Mouse (Mus musculus) retina, postnatal 1 day (tissue): ENCODE data around the gene Gm12169.
"Not testable (repeated sequence)": the region's sequence is repeated elsewhere in the genome, so short reads cannot be mapped to it uniquely, and the experiment has no call there.

Experiments
- DNase-seq: peaks from one replicate; pipeline ENCODE4 v3.0.0-alpha.2; 2012

The Gm12169 gene

DNA sequence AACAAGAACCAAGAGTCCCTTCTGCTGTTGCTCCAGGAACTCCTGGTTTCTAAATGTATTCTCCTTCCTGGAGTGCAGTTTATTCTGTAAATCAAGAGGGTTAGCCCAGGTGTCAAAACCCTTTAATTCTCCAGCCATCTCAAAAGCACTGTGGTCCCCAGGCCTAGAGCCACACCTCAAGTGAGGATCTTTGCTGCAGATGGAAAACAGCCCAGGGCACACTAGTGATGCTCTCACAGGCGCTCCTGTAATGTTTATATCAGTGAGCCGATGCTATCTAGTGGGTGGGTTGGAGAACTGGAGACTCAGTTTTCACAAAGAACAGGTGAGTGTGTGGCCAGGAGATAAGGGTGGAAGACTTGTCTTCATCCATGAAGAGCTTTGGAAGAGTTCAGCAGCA lies at the start of gene Gm12169:
TSS of gene Gm12169 (plus strand) at position 301 of the 400 bp plus-strand sequence.
- no peak for DNase-seq

DNA sequence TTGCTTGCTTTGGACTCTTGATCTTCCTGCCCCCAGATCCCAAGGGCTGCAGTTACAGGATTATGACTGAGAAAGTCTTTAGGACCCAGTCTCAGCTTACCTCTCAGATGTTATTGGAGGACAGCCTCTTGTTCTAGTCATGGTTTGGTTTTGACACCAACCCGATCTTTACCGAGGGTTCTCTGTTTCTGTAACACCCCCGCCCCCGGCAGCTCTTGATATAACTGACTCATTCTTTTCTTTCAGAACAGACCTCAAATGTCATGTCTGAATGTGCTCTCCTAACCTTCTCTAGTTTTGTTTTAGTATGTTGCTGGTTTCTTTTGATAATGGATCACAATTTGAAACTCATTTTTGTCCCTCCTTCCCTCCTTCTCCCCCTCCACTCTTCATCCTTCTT lies 49.8 kb upstream of the Gm12169 start:
- DNase-seq: no peak

DNA sequence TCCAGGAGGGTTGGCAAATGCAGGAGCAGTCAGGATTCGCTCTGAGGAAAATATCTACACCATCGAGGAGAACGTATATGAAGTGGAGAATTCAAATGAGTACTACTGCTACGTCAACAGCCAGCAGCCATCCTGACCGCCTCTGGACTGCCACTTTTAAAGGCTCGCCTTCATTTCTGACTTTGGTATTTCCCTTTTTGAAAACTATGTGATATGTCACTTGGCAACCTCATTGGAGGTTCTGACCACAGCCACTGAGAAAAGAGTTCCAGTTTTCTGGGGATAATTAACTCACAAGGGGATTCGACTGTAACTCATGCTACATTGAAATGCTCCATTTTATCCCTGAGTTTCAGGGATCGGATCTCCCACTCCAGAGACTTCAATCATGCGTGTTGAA lies 44.7 kb upstream of the Gm12169 start:
- no peak for DNase-seq

DNA sequence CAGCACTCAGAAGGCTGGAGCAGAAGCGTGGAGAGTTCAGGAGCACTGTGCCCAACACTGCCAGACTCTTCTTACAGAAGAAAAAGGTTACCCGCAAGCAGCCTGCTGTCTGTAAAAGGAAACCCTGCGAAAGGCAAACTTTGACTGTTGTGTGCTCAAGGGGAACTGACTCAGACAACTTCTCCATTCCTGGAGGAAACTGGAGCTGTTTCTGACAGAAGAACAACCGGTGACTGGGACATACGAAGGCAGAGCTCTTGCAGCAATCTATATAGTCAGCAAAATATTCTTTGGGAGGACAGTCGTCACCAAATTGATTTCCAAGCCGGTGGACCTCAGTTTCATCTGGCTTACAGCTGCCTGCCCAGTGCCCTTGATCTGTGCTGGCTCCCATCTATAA lies 43.5 kb upstream of the Gm12169 start:
- no peak for DNase-seq

DNA sequence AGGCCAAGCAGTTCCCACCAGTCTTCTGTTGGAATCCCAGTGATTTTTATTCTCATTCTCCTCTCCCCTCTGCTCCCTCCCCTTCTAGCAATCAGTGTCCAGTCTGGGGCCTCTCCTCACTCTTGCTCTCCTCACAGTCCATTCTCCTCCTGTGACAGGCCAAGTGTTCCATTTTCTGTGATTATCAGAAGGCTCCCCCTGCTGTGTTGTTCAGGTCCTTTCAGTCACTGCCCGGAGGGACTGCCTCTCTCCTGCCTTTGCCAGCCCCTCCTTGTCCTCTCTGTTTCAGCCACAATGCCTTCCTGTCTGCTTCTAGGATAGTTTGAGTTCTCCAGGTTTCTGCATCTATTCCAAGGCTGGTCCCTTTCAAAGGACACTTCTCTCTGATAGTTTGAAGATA lies 35.8 kb upstream of the Gm12169 start:
- DNase-seq: peak; percentile 7

DNA sequence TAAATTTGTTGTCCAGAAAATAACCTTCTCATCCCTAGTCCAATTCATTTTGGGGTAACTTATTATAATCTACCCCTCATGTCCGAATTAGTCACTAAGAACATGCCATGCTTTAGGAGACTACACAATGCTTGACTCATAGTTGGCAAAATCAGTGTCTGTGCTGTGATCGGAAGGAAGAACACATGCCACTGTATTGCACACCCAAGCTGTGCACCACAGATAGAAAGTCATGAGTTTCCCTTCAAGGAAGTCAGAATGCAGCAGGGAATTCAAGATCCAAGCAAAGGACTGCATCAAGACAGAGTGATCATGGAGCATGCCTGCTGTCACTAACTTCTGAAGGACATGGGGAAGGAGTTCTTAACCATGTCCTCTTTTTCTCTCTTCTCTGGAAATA lies 35.4 kb upstream of the Gm12169 start:
- DNase-seq: no peak

DNA sequence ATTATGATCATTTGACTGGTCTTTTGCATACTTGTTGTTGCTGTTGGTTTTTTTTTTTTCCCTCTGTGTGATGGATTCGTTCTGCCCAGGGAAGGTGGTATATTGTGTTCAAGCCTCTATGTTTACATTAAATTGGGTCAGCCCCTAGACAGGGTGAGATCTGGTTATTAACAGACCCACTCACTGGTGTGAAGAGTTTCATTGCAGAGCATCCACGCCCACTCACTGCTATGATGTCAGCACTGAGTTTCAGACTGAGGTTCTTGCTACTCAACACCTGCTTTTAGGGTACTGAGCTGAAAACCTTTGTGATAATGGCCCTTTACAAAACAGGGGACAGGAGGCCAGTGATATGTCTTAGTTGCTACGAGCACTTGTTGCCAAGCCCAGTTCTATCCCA lies 16.9 kb upstream of the Gm12169 start:
- DNase-seq: no peak

DNA sequence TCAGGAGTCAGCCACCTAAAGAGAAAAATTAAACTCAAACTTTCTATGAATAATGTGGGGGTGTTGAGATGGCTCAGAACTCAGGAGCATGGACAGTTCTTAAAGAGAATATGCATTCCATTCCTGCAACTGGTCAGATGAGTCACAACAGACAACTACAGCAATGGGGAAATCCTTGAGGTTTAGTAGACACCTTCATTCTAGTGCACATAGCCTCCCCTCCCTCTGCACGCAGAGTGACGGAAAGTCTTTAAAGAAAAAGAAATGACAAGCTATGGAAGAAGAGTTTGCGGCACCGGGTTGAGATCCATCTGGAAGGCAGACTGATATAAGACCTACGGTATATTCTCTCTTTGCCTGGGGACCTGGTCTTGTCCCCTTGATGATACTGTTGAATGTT lies 14.1 kb upstream of the Gm12169 start:
- DNase-seq: no peak

DNA sequence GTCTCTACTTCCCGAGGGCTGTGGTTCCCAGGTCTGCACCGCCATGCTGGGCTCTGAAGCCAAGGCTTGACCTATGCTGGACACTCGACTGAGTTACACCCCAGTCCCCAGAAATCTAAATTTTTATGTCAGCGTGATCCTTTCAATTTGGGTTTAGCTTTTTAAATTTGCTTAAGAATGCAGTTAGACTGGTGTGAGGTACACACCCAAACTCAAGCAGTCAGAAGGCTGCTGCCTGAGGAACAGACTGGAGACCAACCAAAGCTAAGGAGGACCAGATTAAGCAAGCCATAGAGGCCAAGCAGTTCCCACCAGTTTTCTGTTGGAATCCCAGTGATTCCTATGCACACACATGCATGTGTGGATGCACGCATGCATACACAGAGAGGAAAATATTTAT lies 2.7 kb upstream of the Gm12169 start:
- DNase-seq: not testable (repeated sequence)

DNA sequence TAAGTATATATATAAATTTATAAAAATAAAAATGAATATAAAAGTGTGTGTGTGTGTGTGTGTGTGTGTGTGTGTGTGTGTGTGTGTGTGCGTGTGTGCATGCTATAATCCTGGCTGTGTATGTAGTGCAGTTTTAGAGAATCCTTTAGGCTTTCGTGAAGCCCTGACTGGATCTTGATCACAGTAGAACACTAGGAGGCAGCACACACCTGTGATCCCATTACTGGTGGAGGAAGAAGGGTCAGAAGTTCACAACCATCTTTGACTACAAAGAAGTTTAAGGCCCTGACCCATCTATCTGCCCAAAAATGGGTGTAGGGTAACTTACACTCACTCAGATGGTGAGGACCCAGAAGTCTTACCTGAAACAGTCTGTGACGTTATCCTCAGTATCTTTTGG lies 1.3 kb upstream of the Gm12169 start:
- no peak for DNase-seq

DNA sequence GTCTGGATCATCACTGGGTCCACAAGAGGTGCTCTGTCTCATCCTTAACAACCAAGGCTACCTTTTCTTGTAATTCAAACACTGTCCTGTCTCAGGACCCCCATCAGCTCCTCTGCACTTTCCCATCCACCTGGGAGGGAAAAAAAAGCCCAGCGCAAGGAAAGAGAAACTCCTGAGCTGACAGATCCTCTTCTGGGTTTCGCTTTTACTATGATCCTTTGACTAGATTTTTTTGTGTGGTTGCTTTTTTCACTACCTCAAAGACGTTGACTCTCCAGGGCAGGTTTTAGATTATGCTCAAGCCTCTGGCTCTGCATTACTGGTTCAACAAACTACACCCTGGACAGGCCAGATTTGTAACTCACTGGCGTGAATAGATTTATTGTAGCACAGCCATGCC lies 6.1 kb downstream of the Gm12169 start:
- no peak for DNase-seq

DNA sequence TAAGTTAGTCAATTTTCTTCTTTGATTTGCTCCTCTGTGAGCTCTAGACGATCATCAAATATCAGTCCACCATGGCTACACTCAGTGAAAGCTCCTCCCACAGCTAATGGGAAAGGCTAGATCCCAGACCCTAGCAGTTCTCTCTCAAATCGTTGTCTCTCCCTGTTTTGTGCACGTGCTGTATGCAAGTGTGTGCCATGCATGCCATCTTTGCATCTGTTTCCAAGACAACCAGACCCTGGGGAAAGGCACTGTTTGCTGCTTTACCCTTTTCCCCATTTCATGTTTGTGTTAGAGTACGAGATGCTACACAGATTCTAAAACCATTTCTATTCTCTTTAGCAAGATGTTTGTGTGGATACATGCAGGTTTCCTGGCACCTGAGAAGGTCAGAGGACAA lies 13.0 kb downstream of the Gm12169 start:
- no peak for DNase-seq

DNA sequence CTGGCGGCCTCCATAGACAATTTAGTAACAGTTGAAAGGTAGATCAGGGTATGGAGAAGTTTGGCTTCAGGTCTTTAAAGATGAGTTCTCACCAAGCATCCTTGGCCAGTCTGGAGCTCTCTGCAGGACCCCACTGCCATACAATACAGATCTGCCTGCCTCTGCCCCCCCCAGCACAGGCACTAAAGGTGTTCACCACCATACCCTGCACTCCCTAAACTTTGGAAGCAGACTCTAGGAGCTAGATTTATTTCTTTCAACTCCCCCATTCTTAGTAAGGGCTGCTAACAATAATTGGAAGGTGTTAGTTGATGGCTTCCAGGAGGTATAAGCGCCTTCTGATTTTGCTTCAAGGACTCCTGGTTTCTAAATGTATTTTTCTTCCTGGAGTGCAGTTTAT lies 19.5 kb downstream of the Gm12169 start:
- no peak for DNase-seq

DNA sequence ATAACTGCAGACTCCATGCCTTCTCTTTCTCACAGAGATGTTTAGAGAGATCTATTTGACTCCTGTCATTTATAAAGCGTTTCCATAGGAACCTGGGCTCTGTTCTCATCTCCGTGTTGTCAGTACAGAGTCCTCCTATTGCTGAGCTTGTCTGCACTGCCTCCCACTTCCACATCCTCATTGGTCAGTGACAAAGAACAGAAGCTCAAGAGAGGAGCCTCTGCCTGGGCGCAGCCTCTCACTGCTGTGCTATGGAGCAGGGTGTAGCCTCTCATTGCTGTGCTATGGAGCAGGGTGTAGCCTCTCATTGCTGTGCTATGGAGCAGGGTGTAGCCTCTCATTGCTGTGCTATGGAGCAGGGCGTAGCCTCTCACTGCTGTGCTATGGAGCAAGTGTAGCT lies 25.7 kb downstream of the Gm12169 start:
- DNase-seq: no peak

DNA sequence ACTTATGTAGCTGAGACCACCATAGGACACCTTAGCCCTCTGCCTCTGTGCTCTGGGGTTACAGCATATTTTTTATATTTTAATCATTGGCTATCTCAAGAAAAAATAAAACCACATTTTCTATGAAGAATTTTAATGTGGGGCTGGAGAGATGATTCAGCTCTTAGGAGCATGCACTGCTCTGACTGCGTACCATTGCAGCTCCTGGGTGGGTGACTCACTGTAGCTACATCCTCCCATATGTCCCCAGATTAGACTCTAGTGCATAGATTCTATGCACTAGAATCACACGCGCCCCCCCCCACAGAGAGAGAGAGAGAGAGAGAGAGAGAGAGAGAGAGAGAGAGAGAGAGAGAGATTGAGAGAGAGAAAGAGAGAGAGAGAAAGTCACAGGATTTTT lies 28.7 kb downstream of the Gm12169 start:
- no peak for DNase-seq

DNA sequence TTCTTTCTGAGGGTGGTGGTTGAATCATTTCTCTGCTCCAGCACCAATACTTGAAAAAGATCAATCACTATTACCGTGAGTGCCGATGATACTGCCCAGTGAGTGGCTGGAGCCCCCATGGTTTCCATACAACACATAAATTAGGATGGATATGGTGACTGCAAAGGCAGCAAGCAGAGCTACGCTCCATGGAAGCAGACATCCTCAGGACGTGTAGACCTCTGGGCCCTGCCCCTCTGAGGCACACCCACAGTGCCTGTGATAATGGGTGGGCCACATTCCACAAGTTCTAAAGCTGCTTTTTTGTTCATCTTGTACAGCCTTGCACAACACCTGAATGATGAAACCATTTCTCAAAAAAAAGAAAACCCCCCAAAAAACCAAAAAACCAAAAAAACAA lies 37.1 kb downstream of the Gm12169 start:
- DNase-seq: no peak

DNA sequence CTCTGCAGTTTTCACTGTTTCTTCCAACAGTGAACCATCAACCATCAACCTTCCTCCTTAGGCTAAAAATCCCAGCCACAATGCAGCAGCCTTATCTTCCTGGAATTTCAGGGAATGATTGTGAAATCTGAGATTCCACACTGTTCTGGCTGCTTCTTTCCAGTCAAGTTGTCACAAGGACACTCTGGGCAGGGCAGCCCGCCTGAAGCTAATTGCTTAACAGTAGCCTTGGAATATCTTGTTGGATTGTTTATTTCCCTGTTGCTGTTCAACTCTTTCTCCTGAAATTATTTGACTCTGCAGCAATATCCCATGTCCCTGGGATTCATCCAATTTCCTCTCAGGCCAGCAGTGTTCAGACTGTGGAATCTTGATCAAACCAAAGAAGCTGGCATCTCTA lies 40.7 kb downstream of the Gm12169 start:
- no peak for DNase-seq

DNA sequence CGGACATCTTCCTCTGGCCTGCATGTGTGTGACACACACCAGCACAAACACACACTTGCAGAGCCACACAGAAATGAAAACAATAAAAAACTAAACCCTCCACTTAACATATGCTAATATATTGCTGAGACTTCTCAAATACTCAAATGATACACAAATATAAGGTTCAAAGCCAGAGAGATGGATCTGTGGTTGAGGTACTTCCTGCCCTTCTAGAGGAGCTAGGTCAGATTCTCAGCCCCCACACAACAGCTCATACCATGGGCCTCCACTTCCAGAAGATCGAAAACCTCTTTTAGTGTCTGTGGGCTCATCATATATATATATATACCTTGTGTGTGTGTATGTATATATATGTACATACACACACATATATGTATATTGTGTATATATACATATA lies 42.0 kb downstream of the Gm12169 start:
- no peak for DNase-seq

DNA sequence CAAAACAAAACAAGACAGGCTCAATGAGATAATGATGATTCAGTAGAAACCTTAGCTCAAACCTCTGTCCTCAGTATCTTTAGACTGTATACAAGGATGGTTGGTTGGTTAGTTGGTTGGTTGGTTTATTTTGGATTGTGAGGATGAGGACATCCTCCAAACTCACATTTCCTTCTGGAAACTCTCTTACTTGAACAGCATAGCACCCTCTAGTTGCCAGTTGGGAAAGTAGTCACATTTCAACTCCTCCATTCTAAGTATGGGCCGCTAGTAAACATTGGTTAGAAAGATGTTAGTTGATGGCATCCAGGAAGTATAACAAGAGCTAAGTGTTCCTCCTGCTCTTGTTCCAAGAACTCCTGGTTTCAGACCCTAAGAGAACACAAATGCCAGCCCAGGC lies 45.1 kb downstream of the Gm12169 start:
- DNase-seq: no peak

DNA sequence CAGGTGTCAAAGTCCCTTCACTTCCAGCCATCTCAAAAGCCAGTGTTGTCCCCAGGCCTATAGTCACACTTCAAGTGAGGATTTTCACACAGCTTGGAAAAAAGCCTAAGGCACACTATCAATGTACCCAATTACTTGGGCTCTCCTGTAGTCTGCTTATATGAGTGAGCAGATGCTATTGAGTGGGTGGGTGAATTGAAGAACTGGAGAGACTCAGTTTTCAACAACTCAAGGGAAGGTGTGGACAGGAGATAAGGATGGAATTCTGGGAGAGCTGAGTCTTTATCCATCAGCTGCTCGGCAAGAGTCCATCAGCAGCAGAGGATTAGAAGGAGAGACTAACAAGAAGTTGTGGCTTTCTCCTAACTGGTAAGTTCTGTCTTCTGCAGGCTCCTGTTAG lies 47.3 kb downstream of the Gm12169 start, which contains the start of gene BC053393:
TSS of gene BC053393 (plus strand) at position 210 of the 400 bp plus-strand sequence.
- no peak for DNase-seq

DNA sequence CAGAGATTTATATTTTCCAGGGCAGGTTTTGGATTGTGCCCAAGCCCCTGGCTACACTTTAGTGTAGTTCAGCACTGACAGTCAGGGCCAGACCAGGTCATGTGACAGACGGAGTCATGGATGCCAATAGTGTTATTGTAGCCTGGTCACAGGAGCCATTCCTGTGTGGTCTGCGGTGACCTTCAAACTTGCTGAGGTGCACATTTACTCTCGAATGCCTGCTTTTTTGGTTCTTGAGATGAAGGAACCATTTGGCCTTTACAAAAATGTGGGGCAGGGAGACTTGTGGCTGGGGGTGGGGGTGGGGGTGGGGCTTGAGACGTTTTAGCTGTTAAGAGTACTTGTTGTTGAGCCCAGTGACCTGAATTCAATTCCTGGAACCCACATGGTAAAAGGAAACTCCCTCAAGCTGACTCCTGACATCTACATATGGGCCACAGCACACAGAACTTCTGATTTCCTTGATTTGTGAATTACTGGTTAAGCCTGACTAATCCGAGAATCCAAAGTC lies 54.8 kb downstream of the Gm12169 start:
- no peak for DNase-seq

DNA sequence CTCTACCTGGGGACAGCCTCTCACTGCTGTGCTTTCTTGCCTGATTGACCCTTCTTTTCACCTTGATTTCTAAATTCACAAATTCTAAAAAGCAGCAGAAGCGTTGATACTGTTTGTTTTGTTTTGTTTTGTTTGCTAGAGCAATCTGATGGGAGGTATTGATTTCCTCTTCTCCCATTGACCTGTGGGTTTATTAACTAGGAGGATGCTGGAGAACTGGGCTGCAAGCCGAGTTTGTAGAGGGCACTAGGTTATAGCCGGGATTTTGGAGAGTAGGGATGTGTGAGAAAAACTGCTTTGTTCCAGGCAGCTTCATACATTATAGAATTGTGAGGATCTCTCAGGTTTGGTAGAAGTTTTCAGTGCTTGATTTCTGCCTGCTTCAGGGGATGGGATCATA lies 56.4 kb downstream of the Gm12169 start:
- DNase-seq: no peak

DNA sequence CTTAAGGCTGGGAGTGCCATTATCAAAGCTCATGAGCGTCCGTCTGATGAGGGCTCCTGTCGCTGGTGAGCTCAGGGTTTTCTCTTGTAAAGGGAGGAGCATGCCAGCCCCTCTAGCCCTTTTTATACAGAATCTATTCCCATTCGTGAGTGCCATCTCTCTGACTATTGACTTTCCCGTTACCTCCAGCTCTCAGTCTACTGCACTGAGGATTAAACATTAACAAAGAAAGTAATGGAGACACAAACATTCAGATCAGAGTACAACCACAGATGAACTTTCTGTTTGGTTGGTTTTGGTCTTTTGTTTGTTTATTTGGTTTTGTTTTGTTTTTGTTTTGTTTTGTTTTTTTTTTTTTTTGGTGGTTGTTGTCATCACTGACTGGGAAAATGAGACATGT lies 58.7 kb downstream of the Gm12169 start:
- DNase-seq: no peak
